Mouse (Mus musculus) olfactory bulb, adult 2 months (tissue): ENCODE measurements at regions not wholly inside any gene's neighbourhood (a gene's known extent, or its start where the extent isn't known, plus 50 kb on each side); places are given as distances from the start of the nearest gene placed in this dataset.

ENCODE experiments used
- CTCF ChIP-seq: fragments of 200-500 bp; IDR thresholded peaks from 2 replicates; pipeline ENCODE4 v1.5.1; 2012; ENCODE audit warnings: low read depth, mild to moderate bottlenecking, low read length, moderate library complexity; ENCODE audit not compliant: insufficient read depth
- POLR2A ChIP-seq: fragments of 200-500 bp; IDR thresholded peaks from 2 replicates; pipeline ENCODE4 v1.6.1; 2012; ENCODE audit warnings: mild to moderate bottlenecking, low read depth, low read length, moderate library complexity; ENCODE audit not compliant: insufficient read depth

- no peak for TF ChIP-seq CTCF
- no peak for TF ChIP-seq POLR2A
Observed at GRCm38 (mm10) chr16:42781096-42782071, 94.3 kb upstream of the Zbtb20 start.
